Mouse (Mus musculus) neural tube, embryonic 11.5 days (tissue): ENCODE results near the gene Fam189a1. TPM values are rescaled to one million over a fixed set of nuclear protein-coding genes. Genes with fewer than 3 reads are reported as not detected.

Experiments used
- ATAC-seq: fragments of 200-750 bp; cut with Nextera tagmentation; 2 replicates; pipeline ENCODE4 v1.8.0; 2017; ENCODE audit warnings: moderate number of reproducible peaks, mild to moderate bottlenecking, moderate TSS enrichment, moderate library complexity; ENCODE audit not compliant: insufficient read depth, low FRiP score, low TSS enrichment
- DNase-seq: peaks from one replicate; pipeline ENCODE4 v3.0.0-alpha.2; 2015; ENCODE audit warnings: low spot score
- H3K27ac ChIP-seq: fragments of 300-500 bp; sonication (generic); 2 replicates; pipeline ENCODE4 v1.5.1; 2014; ENCODE audit warnings: low read depth, mild to moderate bottlenecking, low read length
- H3K27me3 ChIP-seq: fragments of 300-500 bp; sonication (generic); 2 replicates; pipeline ENCODE4 v1.6.1; 2014; ENCODE audit warnings: mild to moderate bottlenecking, low read length, mixed read lengths; ENCODE audit not compliant: control insufficient read depth, insufficient read depth
- H3K36me3 ChIP-seq: fragments of 300-500 bp; sonication (generic); 2 replicates; pipeline ENCODE4 v1.6.1; 2014; ENCODE audit warnings: mild to moderate bottlenecking, low read length, moderate library complexity, mixed read lengths; ENCODE audit not compliant: control insufficient read depth, insufficient read depth
- H3K4me1 ChIP-seq: fragments of 300-500 bp; sonication (generic); 2 replicates; pipeline ENCODE4 v1.6.1; 2014; ENCODE audit warnings: low read length, mixed read lengths; ENCODE audit not compliant: control insufficient read depth, insufficient read depth
- H3K4me2 ChIP-seq: fragments of 300-500 bp; sonication (generic); 2 replicates; pipeline ENCODE4 v1.6.1; 2014; ENCODE audit warnings: low read depth, mild to moderate bottlenecking, moderate library complexity
- H3K4me3 ChIP-seq: fragments of 300-500 bp; sonication (generic); 2 replicates; pipeline ENCODE4 v1.5.1; 2014; ENCODE audit warnings: low read depth, low read length
- H3K9ac ChIP-seq: fragments of 300-500 bp; sonication (generic); 2 replicates; pipeline ENCODE4 v1.6.1; 2014; ENCODE audit warnings: mild to moderate bottlenecking, low read length
- H3K9me3 ChIP-seq: fragments of 300-500 bp; sonication (generic); 2 replicates; pipeline ENCODE4 v1.6.1; 2016; ENCODE audit warnings: low read length; ENCODE audit not compliant: control insufficient read depth
- WGBS: fragments of 180-500 bp; shearing (Covaris S2); extraction: QIAGEN DNeasy Blood & Tissue Kit; methylation state at CpG from one replicate; pipeline ENCODE4 v1.1.7; 2014; 5-methylcytosine and 5-hydroxymethylcytosine counted together
- polyA plus RNA-seq: library from polyadenylated mRNA; unstranded; fragments of >200 nt; fragmentation: Nextera tagmentation; extraction: Ambion mirVana; gene quantifications from 2 replicates; pipeline ENCODE4 v1.2.1, GENCODE M21; 2014

Fam189a1 gene
- polyA plus RNA-seq, 1 experiment from 2014 or later = 5.6 TPM

GRCm38 (mm10) chr7:64973590-64974262, 182.6 kb downstream of the Fam189a1 start:
- Histone ChIP-seq H3K4me2 (no peak overlapping the region), H3K27me3 (no peaks in the 10 kb centered on the region), H3K27ac (no peak overlapping the region), H3K4me3 (no peak overlapping the region), H3K36me3 (no peaks in the 10 kb centered on the region), H3K4me1 (no peaks in the 10 kb centered on the region), H3K9ac (no peak overlapping the region), H3K9me3 (no peaks in the 10 kb centered on the region)
- DNase-seq (no peak), ATAC-seq (no peak)
- WGBS = 77% methylated on average over 4 of the region's 4 CpGs

- H3K36me3 ChIP-seq = no peaks in the 10 kb centered on the region
- no peaks in the 10 kb centered on the region for H3K27me3 ChIP-seq
- H3K4me2 ChIP-seq = no peak overlapping the region
- WGBS = 88% methylated on average over 3 of the region's 3 CpGs
- H3K9me3 ChIP-seq = no peaks in the 10 kb centered on the region
- H3K4me3 ChIP-seq = no peak overlapping the region
- no peak overlapping the region for H3K27ac ChIP-seq
- DNase-seq (no peak), ATAC-seq (no peak)
- no peak overlapping the region for H3K9ac ChIP-seq
- no peaks in the 10 kb centered on the region for H3K4me1 ChIP-seq
Measured at GRCm38 (mm10) chr7:64962128-64962527, 194.2 kb downstream of the Fam189a1 start.

- no peak for ATAC-seq
- no peaks in the 10 kb centered on the region for H3K36me3 ChIP-seq
- H3K4me3 ChIP-seq = no peak overlapping the region
- H3K9ac ChIP-seq = no peak overlapping the region
- H3K4me2 ChIP-seq = no peak overlapping the region
- H3K27ac ChIP-seq = no peak overlapping the region
- no peaks in the 10 kb centered on the region for H3K4me1 ChIP-seq
- DNase-seq = no peak
- no peaks in the 10 kb centered on the region for H3K27me3 ChIP-seq
- 61% methylated on average over 6 of the region's 6 CpGs for WGBS
- no peaks in the 10 kb centered on the region for H3K9me3 ChIP-seq
Measured at GRCm38 (mm10) chr7:64959087-64959486, 197.3 kb downstream of the Fam189a1 start.

- 28% methylated on average over 2 of the region's 2 CpGs for WGBS
Measured at GRCm38 (mm10) chr7:64952181-64952580, 204.2 kb downstream of the Fam189a1 start.

GRCm38 (mm10) chr7:64950771-64951099, 205.6 kb downstream of the Fam189a1 start:
- Histone ChIP-seq H3K27ac (no peak overlapping the region), H3K9ac (no peak overlapping the region), H3K9me3 (no peaks in the 10 kb centered on the region), H3K4me2 (no peak overlapping the region), H3K27me3 (no peaks in the 10 kb centered on the region), H3K4me1 (no peaks in the 10 kb centered on the region), H3K4me3 (no peak overlapping the region), H3K36me3 (no peaks in the 10 kb centered on the region)
- 70% methylated on average over 2 of the region's 2 CpGs for WGBS
- DNase-seq = no peak
- ATAC-seq = no peak

More at GRCm38 (mm10) chr7:64952181-64952580, 204.2 kb downstream of the Fam189a1 start:
- Histone ChIP-seq H3K9ac (no peak overlapping the region), H3K4me2 (no peak overlapping the region), H3K27me3 (no peaks in the 10 kb centered on the region), H3K4me1 (no peaks in the 10 kb centered on the region), H3K36me3 (no peaks in the 10 kb centered on the region), H3K27ac (no peak overlapping the region), H3K4me3 (no peak overlapping the region), H3K9me3 (no peaks in the 10 kb centered on the region)
- ATAC-seq (no peak), DNase-seq (no peak)

GRCm38 (mm10) chr7:64949910-64950770, 206.2 kb downstream of the Fam189a1 start:
- no peak overlapping the region for H3K4me3 ChIP-seq
- H3K27me3 ChIP-seq = no peaks in the 10 kb centered on the region
- H3K4me2 ChIP-seq = no peak overlapping the region
- H3K36me3 ChIP-seq = no peaks in the 10 kb centered on the region
- ATAC-seq = no peak
- H3K4me1 ChIP-seq = no peaks in the 10 kb centered on the region
- H3K27ac ChIP-seq = no peak overlapping the region
- no peak overlapping the region for H3K9ac ChIP-seq
- DNase-seq = peak; percentile 66
- no peaks in the 10 kb centered on the region for H3K9me3 ChIP-seq
- 50% methylated on average over 12 of the region's 12 CpGs for WGBS

- H3K9me3 ChIP-seq = no peaks in the 10 kb centered on the region
- no peaks in the 10 kb centered on the region for H3K27me3 ChIP-seq
- H3K27ac ChIP-seq = no peak overlapping the region
- H3K9ac ChIP-seq = no peak overlapping the region
- H3K36me3 ChIP-seq = no peaks in the 10 kb centered on the region
- no peaks in the 10 kb centered on the region for H3K4me1 ChIP-seq
- no peak overlapping the region for H3K4me2 ChIP-seq
- no peak for DNase-seq
- H3K4me3 ChIP-seq = no peak overlapping the region
- WGBS = 72% methylated on average over 1 of the region's 1 CpGs
- ATAC-seq = no peak
Measured at GRCm38 (mm10) chr7:64949465-64949864, 206.9 kb downstream of the Fam189a1 start.

- no peak overlapping the region for H3K9ac ChIP-seq
- no peaks in the 10 kb centered on the region for H3K4me1 ChIP-seq
- H3K9me3 ChIP-seq = no peaks in the 10 kb centered on the region
- no peak overlapping the region for H3K4me3 ChIP-seq
- DNase-seq = no peak
- H3K27me3 ChIP-seq = no peaks in the 10 kb centered on the region
- no peak for ATAC-seq
- no peak overlapping the region for H3K27ac ChIP-seq
- H3K36me3 ChIP-seq = no peaks in the 10 kb centered on the region
- 84% methylated on average over 5 of the region's 5 CpGs for WGBS
- H3K4me2 ChIP-seq = no peak overlapping the region
Measured at GRCm38 (mm10) chr7:64944686-64945085, 211.7 kb downstream of the Fam189a1 start.

- no peak for ATAC-seq
- Histone ChIP-seq H3K9me3 (no peaks in the 10 kb centered on the region), H3K9ac (no peak overlapping the region), H3K4me1 (no peaks in the 10 kb centered on the region), H3K4me2 (no peak overlapping the region), H3K27ac (no peak overlapping the region), H3K4me3 (no peak overlapping the region), H3K36me3 (no peaks in the 10 kb centered on the region), H3K27me3 (no peaks in the 10 kb centered on the region)
- no peak for DNase-seq
- WGBS = 81% methylated on average over 8 of the region's 8 CpGs
Measured at GRCm38 (mm10) chr7:64944175-64944574, 212.2 kb downstream of the Fam189a1 start.
